Mouse (Mus musculus) liver, embryonic 15.5 days (tissue): ENCODE measurements around the gene Cd209a. TPM values are rescaled to one million over a fixed set of nuclear protein-coding genes. Genes with fewer than 3 reads are reported as not detected.
"Not testable (repeated sequence)": the region's sequence is repeated elsewhere in the genome, so short reads cannot be mapped to it uniquely, and the experiment has no call there.

ENCODE experiments used
- ATAC-seq: fragments of 200-750 bp; cut with Nextera tagmentation; 2 replicates; pipeline ENCODE4 v1.8.0; 2017; ENCODE audit warnings: moderate number of reproducible peaks, mild to moderate bottlenecking, moderate library complexity; ENCODE audit not compliant: insufficient read depth
- H3K27ac ChIP-seq: fragments of 300-500 bp; sonication (generic); replicated peaks from 2 replicates; pipeline ENCODE4 v1.5.1; 2015; ENCODE audit warnings: mild to moderate bottlenecking, inconsistent platforms
- H3K27me3 ChIP-seq: fragments of 300-500 bp; sonication (generic); 2 replicates; pipeline ENCODE4 v1.6.1; 2015; ENCODE audit warnings: mild to moderate bottlenecking, inconsistent platforms
- H3K36me3 ChIP-seq: fragments of 300-500 bp; sonication (generic); replicated peaks from 2 replicates; pipeline ENCODE4 v1.6.1; 2015; ENCODE audit warnings: moderate library complexity, mild to moderate bottlenecking, inconsistent platforms
- H3K4me1 ChIP-seq: fragments of 300-500 bp; sonication (generic); replicated peaks from 2 replicates; pipeline ENCODE4 v1.6.1; 2015; ENCODE audit warnings: inconsistent platforms
- H3K4me2 ChIP-seq: fragments of 300-500 bp; sonication (generic); 2 replicates; pipeline ENCODE4 v1.6.1; 2015; ENCODE audit warnings: moderate library complexity, mild to moderate bottlenecking, inconsistent platforms
- H3K4me3 ChIP-seq: fragments of 300-500 bp; sonication (generic); replicated peaks from 2 replicates; pipeline ENCODE4 v1.5.1; 2015; ENCODE audit warnings: mild to moderate bottlenecking, inconsistent platforms
- H3K9ac ChIP-seq: fragments of 300-500 bp; sonication (generic); 2 replicates; pipeline ENCODE4 v1.6.1; 2015; ENCODE audit warnings: moderate library complexity, mild to moderate bottlenecking, inconsistent platforms
- H3K9me3 ChIP-seq: fragments of 300-500 bp; sonication (generic); replicated peaks from 2 replicates; pipeline ENCODE4 v1.6.1; 2016; ENCODE audit warnings: inconsistent platforms
- WGBS: fragments of 180-500 bp; shearing (Covaris S2); methylation state at CpG from one replicate; pipeline ENCODE4 v1.1.7; 2015; ENCODE audit warnings: mixed read lengths; ENCODE audit not compliant: insufficient replicate concordance; 5-methylcytosine and 5-hydroxymethylcytosine counted together
- polyA plus RNA-seq: library from polyadenylated mRNA; unstranded; fragments of >200 nt; fragmentation: Nextera tagmentation; extraction: Ambion mirVana; gene quantifications from 2 replicates; pipeline ENCODE4 v1.2.1, GENCODE M21; 2015

The Cd209a gene
- 0.18 and 0.23 TPM in 2 replicates for polyA plus RNA-seq

DNA sequence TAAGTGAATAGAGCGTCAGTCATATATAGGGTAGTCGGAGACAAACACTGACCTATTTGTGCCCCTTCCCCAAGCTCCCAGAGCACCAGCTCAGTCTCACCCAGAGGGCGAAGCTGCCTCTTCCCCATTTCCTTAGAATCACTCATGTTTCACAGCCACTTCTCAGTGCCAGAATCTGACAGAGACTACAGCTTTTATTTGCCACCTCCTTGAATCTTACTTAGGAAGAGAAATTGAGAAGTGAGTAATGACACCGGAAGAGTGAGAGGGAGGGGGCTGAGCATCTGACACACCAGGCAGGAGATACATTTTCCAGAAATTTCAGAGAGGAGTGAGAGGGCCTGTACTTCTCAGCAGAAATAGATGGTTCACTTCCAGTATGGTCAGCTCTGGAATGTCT, at the start of gene Cd209a:
Gene Cd209a, minus strand, starts transcription at position 224 of the 400 bp plus-strand sequence.
- Histone ChIP-seq H3K9ac (no peak within 1 kb of the TSS), H3K27me3 (no peaks in the 10 kb centered on the region), H3K4me3 (no peak within 1 kb of the TSS), H3K4me2 (no peak within 1 kb of the TSS), H3K4me1 (no peaks in the 10 kb centered on the region), H3K9me3 (no peaks in the 10 kb centered on the region), H3K36me3 (no peaks in the 10 kb centered on the region), H3K27ac (no peak within 1 kb of the TSS)
- no peak for ATAC-seq
- WGBS = 59% methylated on average over 4 of the region's 4 CpGs

DNA sequence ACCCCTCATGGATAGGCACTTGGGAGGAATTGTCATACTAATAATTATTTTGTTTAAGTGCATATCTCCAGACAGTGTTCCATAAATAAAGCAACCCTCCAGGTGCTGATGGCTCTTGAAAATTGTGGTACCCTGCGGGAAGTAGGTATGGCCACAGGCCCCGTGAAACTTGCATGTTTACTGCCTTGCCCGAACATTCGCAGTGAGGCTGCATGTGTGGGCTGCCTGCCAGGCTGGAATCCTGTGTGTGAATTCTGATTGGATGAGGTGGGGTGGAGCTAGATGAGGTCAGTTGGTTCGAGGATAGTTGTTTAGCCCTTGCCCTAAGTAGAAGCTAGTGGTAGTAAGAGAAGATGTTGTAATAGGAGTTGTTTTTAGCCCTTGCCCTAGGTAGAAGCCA, 19.9 kb upstream of the Cd209a start:
- H3K9me3 ChIP-seq, H3K27ac ChIP-seq, H3K36me3 ChIP-seq, H3K4me2 ChIP-seq, H3K27me3 ChIP-seq, ATAC-seq, H3K4me3 ChIP-seq, H3K4me1 ChIP-seq, H3K9ac ChIP-seq: not testable (repeated sequence)
- WGBS = 60% methylated on average over 5 of the region's 5 CpGs

DNA sequence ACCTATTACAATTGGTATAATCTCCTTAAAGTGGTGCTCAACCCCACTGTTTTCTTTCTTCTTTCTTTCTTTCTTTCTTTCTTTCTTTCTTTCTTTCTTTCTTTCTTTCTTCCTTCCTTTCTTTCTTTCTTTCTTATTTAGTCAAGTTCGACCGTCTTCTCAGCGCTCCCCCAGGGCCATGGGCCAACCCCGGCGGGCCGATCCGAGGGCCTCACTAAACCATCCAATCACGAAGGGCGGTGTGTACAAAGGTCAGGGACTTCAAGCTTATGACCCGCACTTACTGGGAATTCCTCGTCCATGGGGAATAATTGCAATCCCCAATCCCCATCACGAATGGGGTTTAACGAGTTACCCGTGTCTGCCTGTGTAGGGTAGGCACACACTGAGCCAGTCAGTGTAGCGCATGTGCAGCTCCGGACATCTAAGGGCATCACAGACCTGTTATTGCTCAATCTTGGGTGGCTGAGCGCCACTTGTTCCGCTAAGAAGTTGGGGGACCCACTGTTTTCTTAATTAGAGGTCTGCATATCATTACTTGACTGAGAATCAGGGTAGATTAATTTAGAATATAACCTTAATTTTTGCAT, 5.6 kb upstream of the Cd209a start:
- Histone ChIP-seq H3K4me1 (no peaks in the 10 kb centered on the region), H3K9me3 (0 out of 2 replicates have a peak, but pooled peaks cover 2% of the 10 kb centered on the region), H3K27ac (no peak overlapping the region), H3K9ac (no peak overlapping the region), H3K4me3 (no peak overlapping the region), H3K36me3 (no peaks in the 10 kb centered on the region), H3K27me3 (no peaks in the 10 kb centered on the region), H3K4me2 (no peak overlapping the region)
- 53% methylated on average over 18 of the region's 18 CpGs for WGBS
- ATAC-seq = peak; percentile 100

DNA sequence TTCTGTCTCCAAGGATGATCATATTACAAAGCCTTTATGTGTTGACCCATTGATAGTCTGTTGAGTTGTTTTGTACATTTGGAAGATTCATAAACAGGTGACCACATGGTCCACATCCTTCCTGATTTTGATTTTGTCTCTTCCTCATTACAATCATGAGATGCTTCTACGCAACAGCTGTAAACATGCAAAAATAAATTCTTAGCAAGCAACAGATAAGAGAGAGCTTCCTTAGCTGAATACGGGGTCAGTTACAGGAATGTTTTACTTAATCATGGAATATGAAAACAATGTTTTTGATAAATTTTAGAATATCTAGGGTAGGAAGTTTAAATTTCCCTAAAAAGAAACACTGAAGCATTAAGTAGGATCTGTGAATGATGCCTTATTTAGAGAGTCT, 11.8 kb downstream of the Cd209a start:
- peaks cover 2% of the 10 kb centered on the region; the same call in 1 of the 2 replicates for H3K4me1 ChIP-seq
- no peak overlapping the region for H3K27ac ChIP-seq
- H3K4me2 ChIP-seq = no peak overlapping the region
- H3K9me3 ChIP-seq = no peaks in the 10 kb centered on the region
- no peaks in the 10 kb centered on the region for H3K27me3 ChIP-seq
- ATAC-seq = no peak
- H3K4me3 ChIP-seq = no peak overlapping the region
- 64% methylated on average over 2 of the region's 2 CpGs for WGBS
- H3K36me3 ChIP-seq = no peaks in the 10 kb centered on the region
- no peak overlapping the region for H3K9ac ChIP-seq

DNA sequence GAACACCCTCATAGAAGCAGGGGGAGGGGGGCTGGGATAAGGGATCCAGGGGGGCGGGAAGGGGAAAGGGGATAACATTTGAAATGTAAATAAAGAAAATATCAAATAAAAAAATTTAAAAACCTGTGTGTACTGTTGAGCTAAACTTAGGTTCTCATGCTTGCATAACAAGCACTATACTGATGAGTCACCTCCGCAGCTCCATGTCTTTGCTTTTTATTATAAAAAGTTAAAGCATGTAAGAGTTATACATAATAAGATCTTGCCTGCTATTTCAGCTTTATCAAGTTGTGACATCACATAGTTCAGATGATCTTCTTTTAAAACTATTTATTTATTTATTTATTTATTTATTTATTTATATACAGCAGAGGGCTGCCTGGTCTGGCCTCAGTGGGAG, 13.2 kb downstream of the Cd209a start:
- no peak overlapping the region for H3K27ac ChIP-seq
- no peak overlapping the region for H3K9ac ChIP-seq
- H3K4me3 ChIP-seq = no peak overlapping the region
- H3K36me3 ChIP-seq = no peaks in the 10 kb centered on the region
- H3K4me1 ChIP-seq = peaks cover 2% of the 10 kb centered on the region; the same call in 1 of the 2 replicates
- no peak for ATAC-seq
- H3K9me3 ChIP-seq = no peaks in the 10 kb centered on the region
- H3K27me3 ChIP-seq = no peaks in the 10 kb centered on the region
- WGBS = 79% methylated on average over 2 of the region's 2 CpGs
- H3K4me2 ChIP-seq = no peak overlapping the region

DNA sequence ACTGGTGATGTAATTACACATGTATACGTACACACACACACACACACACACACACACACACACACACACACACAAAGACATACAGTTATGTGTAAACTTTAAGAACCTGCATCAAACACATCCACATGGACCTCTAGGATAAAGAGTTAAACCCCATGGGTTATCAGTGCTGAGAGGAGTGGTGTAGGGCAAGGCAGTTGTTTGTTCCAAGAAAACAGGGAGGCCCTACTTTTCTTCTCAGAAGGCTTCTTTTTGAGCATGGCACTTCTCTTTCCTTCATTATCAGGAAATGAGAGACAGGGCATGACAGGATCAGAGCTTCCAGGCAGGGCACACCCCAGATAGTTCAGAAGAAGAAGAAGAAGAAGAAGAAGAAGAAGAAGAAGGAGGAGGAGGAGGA, 14.7 kb downstream of the Cd209a start:
- Histone ChIP-seq H3K27ac (no peak overlapping the region), H3K4me1 (peaks cover 2% of the 10 kb centered on the region; the same call in 1 of the 2 replicates), H3K4me2 (no peak overlapping the region), H3K27me3 (no peaks in the 10 kb centered on the region), H3K36me3 (no peaks in the 10 kb centered on the region), H3K9me3 (no peaks in the 10 kb centered on the region), H3K9ac (no peak overlapping the region), H3K4me3 (no peak overlapping the region)
- peak; percentile 68 for ATAC-seq
- 27% methylated on average over 1 of the region's 1 CpGs for WGBS

DNA sequence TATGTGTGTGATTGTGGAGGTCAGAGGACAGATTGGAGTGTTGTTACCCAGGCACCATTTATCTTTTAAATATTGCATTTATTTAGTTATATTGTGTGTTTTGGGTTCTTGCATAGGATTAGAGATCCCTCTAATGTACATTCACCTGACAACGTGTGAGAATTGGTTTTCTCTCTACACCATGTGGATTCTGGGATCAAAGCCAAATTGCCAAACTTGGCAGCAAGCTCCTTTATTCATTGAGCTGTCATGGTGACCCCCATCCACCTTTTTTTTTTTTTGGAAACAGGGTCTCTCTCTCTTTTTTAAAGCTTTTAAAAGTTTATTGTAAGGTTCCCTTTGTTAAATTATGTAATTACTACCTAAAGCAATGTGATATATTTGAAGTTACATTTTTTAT, 27.7 kb downstream of the Cd209a start:
- Histone ChIP-seq H3K36me3 (no peaks in the 10 kb centered on the region), H3K27ac (no peak overlapping the region), H3K4me2 (no peak overlapping the region), H3K4me3 (no peak overlapping the region), H3K9me3 (no peaks in the 10 kb centered on the region), H3K27me3 (no peaks in the 10 kb centered on the region; the same call in 1 of the 2 replicates), H3K9ac (no peak overlapping the region), H3K4me1 (no peaks in the 10 kb centered on the region)
- ATAC-seq = no peak
- 50% methylated on average over 1 of the region's 1 CpGs for WGBS

DNA sequence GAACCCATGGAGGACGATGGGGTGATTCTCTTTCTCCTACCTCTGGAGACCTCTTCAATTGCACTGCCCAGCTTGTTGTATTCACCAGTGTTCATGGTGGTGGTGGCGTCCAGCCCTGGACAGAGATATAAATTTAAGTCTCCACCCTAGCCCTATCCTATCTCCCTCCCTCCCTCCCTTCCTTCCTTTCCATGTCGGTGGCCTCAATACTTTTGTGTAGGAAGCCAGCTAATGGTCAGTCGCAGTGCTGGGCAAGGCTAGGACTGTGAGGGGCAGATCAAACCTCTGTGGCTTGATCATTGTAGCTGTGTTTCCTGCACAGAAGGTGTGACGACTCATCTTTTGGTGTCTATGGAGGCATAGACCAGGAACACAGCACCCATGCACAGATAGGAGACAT, 28.2 kb downstream of the Cd209a start, which contains the start of gene Clec4g:
Gene Clec4g, minus strand, starts transcription at position 101 of the 400 bp plus-strand sequence.
- ATAC-seq = no peak
- no peak within 1 kb of the TSS for H3K27ac ChIP-seq
- H3K4me2 ChIP-seq = no peak within 1 kb of the TSS
- no peaks in the 10 kb centered on the region for H3K36me3 ChIP-seq
- no peak within 1 kb of the TSS for H3K9ac ChIP-seq
- H3K9me3 ChIP-seq = no peaks in the 10 kb centered on the region
- H3K4me3 ChIP-seq = no peak within 1 kb of the TSS
- WGBS = 44% methylated on average over 5 of the region's 5 CpGs
- no peaks in the 10 kb centered on the region for H3K4me1 ChIP-seq
- H3K27me3 ChIP-seq = no peaks in the 10 kb centered on the region; the same call in 1 of the 2 replicates

DNA sequence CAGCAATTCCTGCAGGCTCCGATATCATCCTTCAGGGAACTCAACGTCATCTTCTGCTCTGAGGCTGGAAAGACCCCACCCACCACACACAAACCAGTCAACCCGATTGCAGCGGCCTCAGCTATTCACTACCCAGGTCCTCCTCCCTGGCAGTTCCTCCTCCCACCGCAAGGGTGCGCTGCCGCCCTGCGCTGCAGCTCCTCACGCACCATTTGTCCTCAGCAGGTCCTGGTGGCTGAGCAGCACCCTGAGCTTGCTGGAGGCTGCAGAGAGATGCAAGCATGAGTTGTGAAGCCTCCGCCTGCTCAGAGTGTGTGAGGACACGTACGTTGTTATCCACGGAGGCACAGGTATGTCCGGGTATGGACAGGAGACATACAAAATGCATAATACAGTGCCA, 30.2 kb downstream of the Cd209a start:
- Histone ChIP-seq H3K27me3 (no peaks in the 10 kb centered on the region; the same call in 1 of the 2 replicates), H3K27ac (no peak overlapping the region), H3K4me2 (no peak overlapping the region), H3K9me3 (no peaks in the 10 kb centered on the region), H3K9ac (no peak overlapping the region), H3K36me3 (no peaks in the 10 kb centered on the region), H3K4me3 (no peak overlapping the region), H3K4me1 (no peaks in the 10 kb centered on the region)
- no peak for ATAC-seq
- 11% methylated on average over 14 of the region's 14 CpGs for WGBS

DNA sequence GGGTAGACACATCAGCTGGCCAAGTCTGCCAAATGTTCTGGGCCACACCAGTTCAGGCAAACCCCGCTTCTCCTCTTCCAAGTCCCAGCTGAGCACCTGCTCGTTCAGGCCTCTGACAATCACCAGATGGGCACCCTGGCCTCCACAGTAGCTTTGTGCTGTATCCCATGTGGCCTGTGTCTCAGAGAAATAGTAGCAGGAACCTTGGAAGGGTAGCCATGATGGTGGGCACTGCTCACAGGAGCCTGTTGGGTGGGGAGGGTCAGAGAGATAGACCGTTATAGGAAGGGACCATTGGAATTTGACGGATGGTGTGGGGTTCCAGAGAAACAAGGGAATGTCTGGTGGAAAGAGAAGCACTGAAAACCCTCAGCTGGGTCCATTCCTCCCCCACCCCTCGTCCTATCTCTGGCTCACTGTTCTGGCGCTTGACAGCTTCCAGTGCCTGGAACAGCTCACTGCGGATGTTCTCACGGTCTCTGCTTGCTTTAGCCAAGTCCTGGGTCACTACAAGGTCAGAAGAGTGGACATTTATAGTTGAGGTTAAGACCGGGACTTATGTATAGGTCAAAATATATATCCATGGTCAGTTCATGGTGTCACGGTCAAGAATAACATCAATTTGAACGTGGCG, 31.3 kb downstream of the Cd209a start:
- no peaks in the 10 kb centered on the region for H3K4me1 ChIP-seq
- no peak overlapping the region for H3K9ac ChIP-seq
- no peaks in the 10 kb centered on the region for H3K36me3 ChIP-seq
- H3K4me2 ChIP-seq = no peak overlapping the region
- no peak overlapping the region for H3K27ac ChIP-seq
- no peaks in the 10 kb centered on the region; the same call in 1 of the 2 replicates for H3K27me3 ChIP-seq
- H3K4me3 ChIP-seq = no peak overlapping the region
- ATAC-seq = 0 out of 2 replicates have a peak, but pooled peaks have one; percentile 18
- H3K9me3 ChIP-seq = no peaks in the 10 kb centered on the region
- 61% methylated on average over 12 of the region's 12 CpGs for WGBS

DNA sequence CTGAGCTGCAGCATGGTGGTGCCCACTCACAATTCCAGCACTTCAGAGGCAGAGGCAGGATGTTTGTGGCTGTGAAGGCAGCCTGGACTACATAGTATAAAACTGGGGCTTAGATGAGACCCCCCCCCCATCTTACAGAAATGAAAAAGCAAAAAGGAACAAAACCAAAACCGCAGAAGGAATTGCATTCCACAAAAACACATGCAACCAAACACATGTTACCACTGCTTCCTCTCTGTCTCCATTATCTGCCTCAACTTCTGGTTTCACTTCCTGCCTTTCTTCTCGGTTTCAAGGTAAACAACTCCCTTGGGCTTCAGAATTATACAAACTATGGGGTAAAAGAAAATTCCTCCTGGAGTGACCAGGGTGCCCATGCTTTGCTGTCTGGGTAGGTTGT, 37.1 kb downstream of the Cd209a start:
- Histone ChIP-seq H3K36me3 (no peaks in the 10 kb centered on the region), H3K9ac (no peak overlapping the region), H3K9me3 (no peaks in the 10 kb centered on the region), H3K27ac (no peak overlapping the region), H3K4me2 (no peak overlapping the region), H3K4me1 (0 out of 2 replicates have a peak, but pooled peaks cover 4% of the 10 kb centered on the region), H3K27me3 (no peaks in the 10 kb centered on the region), H3K4me3 (no peak overlapping the region)
- 3% methylated on average over 2 of the region's 2 CpGs for WGBS
- no peak for ATAC-seq
